Mouse (Mus musculus): ENCODE data around the gene Sult2b1. TPM values are rescaled to one million over a fixed set of nuclear protein-coding genes. Genes with fewer than 3 reads are reported as not detected.

Gene Sult2b1
- polyA plus RNA-seq, 1 experiment from 2014 or later: 5.2 TPM

- no peaks in the 10 kb centered on the region for H3K9me3 ChIP-seq
- H3K4me2 ChIP-seq: no peak overlapping the region
- H3K36me3 ChIP-seq: no peaks in the 10 kb centered on the region
- ATAC-seq (ENCODE audit: low read depth): peak; percentile 89
- no peaks in the 10 kb centered on the region for H3K4me1 ChIP-seq (replicated peaks)
- no peak overlapping the region for H3K27ac ChIP-seq (replicated peaks)
- 6% methylated on average over 9 of the region's 9 CpGs for WGBS
- peaks cover 11% of the 10 kb centered on the region; the same call in 1 of the 2 replicates for H3K27me3 ChIP-seq
- no peak overlapping the region for H3K4me3 ChIP-seq
- no peak overlapping the region for H3K9ac ChIP-seq
Observed at GRCm38 (mm10) chr7:45739162-45739763, 45.2 kb downstream of the Sult2b1 start.

GRCm38 (mm10) chr7:45733477-45733876, 51.0 kb downstream of the Sult2b1 start:
- 0 out of 2 replicates have a peak, but pooled peaks cover 8% of the 10 kb centered on the region for H3K4me1 ChIP-seq (replicated peaks)
- ATAC-seq (ENCODE audit: low read depth): no peak
- H3K36me3 ChIP-seq: peaks cover 4% of the 10 kb centered on the region; the same call in 1 of the 2 replicates
- no peak overlapping the region for H3K9ac ChIP-seq
- H3K4me2 ChIP-seq: no peak overlapping the region
- 81% methylated on average over 5 of the region's 5 CpGs for WGBS
- H3K27ac ChIP-seq (replicated peaks): no peak overlapping the region
- H3K27me3 ChIP-seq: no peaks in the 10 kb centered on the region
- no peak overlapping the region for H3K4me3 ChIP-seq
- H3K9me3 ChIP-seq: no peaks in the 10 kb centered on the region

GRCm38 (mm10) chr7:45730727-45731431, 53.6 kb downstream of the Sult2b1 start:
- peaks cover 20% of the 10 kb centered on the region for H3K36me3 ChIP-seq
- H3K9ac ChIP-seq: no peak overlapping the region
- H3K27ac ChIP-seq (replicated peaks): no peak overlapping the region
- ATAC-seq (ENCODE audit: low read depth): no peak
- H3K4me3 ChIP-seq: no peak overlapping the region
- no peak overlapping the region for H3K4me2 ChIP-seq
- 0 out of 2 replicates have a peak, but pooled peaks cover 8% of the 10 kb centered on the region for H3K4me1 ChIP-seq (replicated peaks)
- no peaks in the 10 kb centered on the region for H3K27me3 ChIP-seq
- no peaks in the 10 kb centered on the region for H3K9me3 ChIP-seq
- WGBS: 18% methylated on average over 16 of the region's 16 CpGs

- H3K27ac ChIP-seq (replicated peaks): no peak overlapping the region
- H3K9ac ChIP-seq: no peak overlapping the region
- no peaks in the 10 kb centered on the region for H3K9me3 ChIP-seq
- H3K4me1 ChIP-seq (replicated peaks): 0 out of 2 replicates have a peak, but pooled peaks cover 8% of the 10 kb centered on the region
- no peak overlapping the region for H3K4me2 ChIP-seq
- ATAC-seq (ENCODE audit: low read depth): no peak
- H3K27me3 ChIP-seq: no peaks in the 10 kb centered on the region
- H3K4me3 ChIP-seq: no peak overlapping the region
- peaks cover 52% of the 10 kb centered on the region for H3K36me3 ChIP-seq
- WGBS: 84% methylated on average over 3 of the region's 3 CpGs
Observed at GRCm38 (mm10) chr7:45727625-45728024, 56.8 kb downstream of the Sult2b1 start.

- H3K9ac ChIP-seq: no peak overlapping the region
- WGBS: 95% methylated on average over 10 of the region's 10 CpGs
- no peaks in the 10 kb centered on the region for H3K9me3 ChIP-seq
- peaks cover 64% of the 10 kb centered on the region for H3K36me3 ChIP-seq
- H3K4me2 ChIP-seq: no peak overlapping the region
- H3K27me3 ChIP-seq: no peaks in the 10 kb centered on the region
- H3K4me1 ChIP-seq (replicated peaks): peaks cover 14% of the 10 kb centered on the region; the same call in 1 of the 2 replicates
- H3K27ac ChIP-seq (replicated peaks): no peak overlapping the region
- ATAC-seq (ENCODE audit: low read depth): no peak
- H3K4me3 ChIP-seq: no peak overlapping the region
Observed at GRCm38 (mm10) chr7:45726419-45726818, 58.0 kb downstream of the Sult2b1 start.

GRCm38 (mm10) chr7:45725713-45726112, 58.8 kb downstream of the Sult2b1 start, which contains the start of gene Spaca4:
Gene Spaca4, minus strand, starts transcription at chr7:45725813.
- H3K9ac ChIP-seq: no peak within 1 kb of the TSS
- no peak within 1 kb of the TSS for H3K27ac ChIP-seq (replicated peaks)
- no peak for ATAC-seq (ENCODE audit: low read depth)
- H3K27me3 ChIP-seq: no peaks in the 10 kb centered on the region
- peaks cover 71% of the 10 kb centered on the region for H3K36me3 ChIP-seq
- peaks cover 14% of the 10 kb centered on the region for H3K4me1 ChIP-seq (replicated peaks)
- 93% methylated on average over 11 of the region's 11 CpGs for WGBS
- no peak within 1 kb of the TSS for H3K4me2 ChIP-seq
- no peak within 1 kb of the TSS for H3K4me3 ChIP-seq
- H3K9me3 ChIP-seq: no peaks in the 10 kb centered on the region

GRCm38 (mm10) chr7:45725151-45725550, 59.3 kb downstream of the Sult2b1 start:
- no peak for ATAC-seq (ENCODE audit: low read depth)
- Histone ChIP-seq H3K27ac (replicated peaks) (no peak overlapping the region), H3K36me3 (peaks cover 77% of the 10 kb centered on the region), H3K4me3 (no peak overlapping the region), H3K4me2 (no peak overlapping the region), H3K9me3 (no peaks in the 10 kb centered on the region), H3K4me1 (replicated peaks) (peaks cover 13% of the 10 kb centered on the region), H3K27me3 (no peaks in the 10 kb centered on the region), H3K9ac (no peak overlapping the region)
- 93% methylated on average over 9 of the region's 9 CpGs for WGBS

GRCm38 (mm10) chr7:45723781-45724180, 60.7 kb downstream of the Sult2b1 start:
- no peaks in the 10 kb centered on the region for H3K9me3 ChIP-seq
- ATAC-seq (ENCODE audit: low read depth): no peak
- H3K27ac ChIP-seq (replicated peaks): no peak overlapping the region
- peaks cover 26% of the 10 kb centered on the region for H3K4me1 ChIP-seq (replicated peaks)
- WGBS: 95% methylated on average over 14 of the region's 14 CpGs
- no peak overlapping the region for H3K4me3 ChIP-seq
- H3K9ac ChIP-seq: no peak overlapping the region
- peaks cover 85% of the 10 kb centered on the region for H3K36me3 ChIP-seq
- H3K27me3 ChIP-seq: no peaks in the 10 kb centered on the region
- no peak overlapping the region for H3K4me2 ChIP-seq

- H3K27me3 ChIP-seq: no peaks in the 10 kb centered on the region
Observed at GRCm38 (mm10) chr7:45723301-45723700, 61.2 kb downstream of the Sult2b1 start.

GRCm38 (mm10) chr7:45722348-45722713, 62.1 kb downstream of the Sult2b1 start:
- peaks cover 30% of the 10 kb centered on the region for H3K4me1 ChIP-seq (replicated peaks)
- H3K4me3 ChIP-seq: no peak overlapping the region
- H3K4me2 ChIP-seq: no peak overlapping the region
- H3K9ac ChIP-seq: 0 out of 2 replicates have a peak overlapping the region, but pooled peaks have one; percentile 31
- WGBS: 78% methylated on average over 13 of the region's 13 CpGs
- H3K9me3 ChIP-seq: no peaks in the 10 kb centered on the region
- peaks cover 82% of the 10 kb centered on the region for H3K36me3 ChIP-seq
- ATAC-seq (ENCODE audit: low read depth): no peak
- no peaks in the 10 kb centered on the region for H3K27me3 ChIP-seq
- no peak overlapping the region for H3K27ac ChIP-seq (replicated peaks)

More at GRCm38 (mm10) chr7:45723301-45723700, 61.2 kb downstream of the Sult2b1 start:
- Histone ChIP-seq H3K27ac (replicated peaks) (no peak overlapping the region), H3K9ac (no peak overlapping the region), H3K9me3 (no peaks in the 10 kb centered on the region), H3K4me2 (no peak overlapping the region), H3K4me3 (no peak overlapping the region), H3K4me1 (replicated peaks) (peaks cover 29% of the 10 kb centered on the region), H3K36me3 (peaks cover 84% of the 10 kb centered on the region)
- no peak for ATAC-seq (ENCODE audit: low read depth)
- 87% methylated on average over 4 of the region's 4 CpGs for WGBS

GRCm38 (mm10) chr7:45721642-45722347, 62.7 kb downstream of the Sult2b1 start:
- H3K4me2 ChIP-seq: no peak overlapping the region
- H3K36me3 ChIP-seq: peaks cover 76% of the 10 kb centered on the region
- 67% methylated on average over 13 of the region's 13 CpGs for WGBS
- no peaks in the 10 kb centered on the region for H3K9me3 ChIP-seq
- H3K9ac ChIP-seq: 0 out of 2 replicates have a peak overlapping the region, but pooled peaks have one; percentile 31
- ATAC-seq (ENCODE audit: low read depth): no peak
- H3K27ac ChIP-seq (replicated peaks): no peak overlapping the region
- H3K4me3 ChIP-seq: no peak overlapping the region
- H3K27me3 ChIP-seq: no peaks in the 10 kb centered on the region
- H3K4me1 ChIP-seq (replicated peaks): peaks cover 35% of the 10 kb centered on the region

- Histone ChIP-seq H3K27me3 (no peaks in the 10 kb centered on the region), H3K4me3 (no peak overlapping the region), H3K4me1 (replicated peaks) (peaks cover 41% of the 10 kb centered on the region), H3K27ac (replicated peaks) (no peak overlapping the region), H3K4me2 (no peak overlapping the region), H3K9me3 (no peaks in the 10 kb centered on the region), H3K9ac (0 out of 2 replicates have a peak overlapping the region, but pooled peaks have one; percentile 22), H3K36me3 (peaks cover 70% of the 10 kb centered on the region)
- ATAC-seq (ENCODE audit: low read depth): no peak
- WGBS: 79% methylated on average over 7 of the region's 7 CpGs
Observed at GRCm38 (mm10) chr7:45721234-45721571, 63.3 kb downstream of the Sult2b1 start.

Data from neural tube, embryonic 13.5 days (tissue).